Mouse (Mus musculus) bone marrow, adult 2 months (tissue): ENCODE measurements around the gene Lima1. TPM values are rescaled to one million over a fixed set of nuclear protein-coding genes. Genes with fewer than 3 reads are reported as not detected.
"Not testable (repeated sequence)": the region's sequence is repeated elsewhere in the genome, so short reads cannot be mapped to it uniquely, and the experiment has no call there.

Experiments
- H3K27ac ChIP-seq: fragments of 200-500 bp; 2 replicates; pipeline ENCODE4 v1.5.1; 2012; ENCODE audit warnings: low read depth, mild to moderate bottlenecking, control low read depth, inconsistent platforms, low read length; ENCODE audit not compliant: control insufficient read depth, poor library complexity, insufficient read depth
- H3K4me1 ChIP-seq: fragments of 200-500 bp; 2 replicates; pipeline ENCODE4 v1.6.1; 2011; ENCODE audit warnings: low read length; ENCODE audit not compliant: control insufficient read depth, insufficient read depth
- H3K4me3 ChIP-seq: fragments of 200-500 bp; replicated peaks from 2 replicates; pipeline ENCODE3; 2011; ENCODE audit warnings: mild to moderate bottlenecking, low read depth, low read length, control low read depth; ENCODE audit not compliant: control insufficient read depth
- CTCF ChIP-seq: fragments of 200-500 bp; IDR thresholded peaks from 2 replicates; pipeline ENCODE4 v1.5.1; 2011; ENCODE audit warnings: low read length, control low read depth; ENCODE audit not compliant: control insufficient read depth, insufficient read depth
- POLR2A ChIP-seq: fragments of 200-500 bp; IDR thresholded peaks from 2 replicates; pipeline ENCODE4 v1.6.1; 2011; ENCODE audit warnings: low read depth, mild to moderate bottlenecking, control low read depth, low read length, borderline replicate concordance; ENCODE audit not compliant: control insufficient read depth
- whole genome bisulfite sequencing: fragments of 180-500 bp; shearing (Covaris S2); methylation state at CpG from one replicate; pipeline ENCODE4 v1.1.7; 2018; 5-methylcytosine and 5-hydroxymethylcytosine counted together
- polyA plus RNA-seq: library from polyadenylated mRNA; stranded (reverse); fragments of >200 nt; gene quantifications from 2 replicates; pipeline ENCODE4 v1.2.4, GENCODE M21; 2011; ENCODE audit warnings: low replicate concordance; ENCODE audit not compliant: missing spikeins, insufficient read depth, insufficient read length

Lima1 gene
- polyA plus RNA-seq, 1 experiment: 6.5 TPM

DNA sequence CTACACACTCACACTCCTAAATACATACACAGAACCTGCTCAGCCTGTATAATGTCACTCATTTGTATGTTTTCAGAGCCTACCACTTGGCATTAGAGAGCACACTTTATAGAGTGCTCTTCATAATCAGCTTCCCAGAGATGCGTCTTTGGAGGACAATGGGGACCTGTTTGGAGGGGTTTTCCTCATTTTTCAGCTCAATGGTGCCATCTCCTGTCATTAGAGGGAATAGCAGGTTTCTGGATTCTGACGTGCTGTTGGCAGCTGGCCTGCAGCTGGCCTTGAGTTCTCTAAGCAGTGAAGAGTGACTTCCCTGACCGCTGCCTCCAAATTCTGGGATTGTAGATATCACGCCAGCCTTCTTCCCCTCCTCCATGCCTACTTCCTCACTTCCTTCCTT, 29.1 kb upstream of the Lima1 start:
- WGBS: 9% methylated on average over 4 of the region's 4 CpGs
- no peak overlapping the region for H3K27ac ChIP-seq

DNA sequence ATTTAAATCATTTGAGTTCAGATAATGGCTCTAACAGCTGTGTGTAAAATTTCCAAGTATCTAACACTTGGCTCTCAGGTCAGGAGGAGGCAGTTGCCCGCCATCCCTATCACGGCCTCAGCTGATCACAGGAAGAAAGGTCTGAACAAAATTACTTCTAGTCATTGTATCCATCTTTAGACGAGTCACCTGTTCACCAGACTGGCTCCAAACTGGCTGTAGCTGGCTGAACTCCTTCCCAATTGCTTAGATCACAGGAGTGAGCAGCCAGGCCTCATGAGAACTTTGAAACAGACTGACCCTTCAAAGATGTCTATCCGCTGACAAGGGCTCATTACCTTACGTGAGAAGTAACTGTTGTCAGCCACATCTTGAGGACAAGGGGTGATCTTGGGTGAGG, 28.0 kb upstream of the Lima1 start:
- WGBS: 84% methylated on average over 5 of the region's 5 CpGs
- Histone ChIP-seq H3K27ac (no peak overlapping the region), H3K4me1 (peaks cover 3% of the 10 kb centered on the region; the same call in 1 of the 2 replicates), H3K4me3 (no peak overlapping the region)
- TF ChIP-seq POLR2A: no peak
- TF ChIP-seq CTCF: no peak

More for the DNA sequence above, 29.1 kb upstream of the Lima1 start:
- H3K4me1 ChIP-seq: peaks cover 3% of the 10 kb centered on the region; the same call in 1 of the 2 replicates
- TF ChIP-seq CTCF (peak; percentile 27; the same call in 1 of the 2 replicates), POLR2A (no peak)
- H3K4me3 ChIP-seq: no peak overlapping the region

GRCm38 (mm10) chr15:99902786-99903185, 27.5 kb upstream of the Lima1 start:
- 78% methylated on average over 5 of the region's 5 CpGs for WGBS
- peaks cover 3% of the 10 kb centered on the region; the same call in 1 of the 2 replicates for H3K4me1 ChIP-seq
- no peak for TF ChIP-seq POLR2A
- no peak for TF ChIP-seq CTCF
- H3K27ac ChIP-seq: no peak overlapping the region
- H3K4me3 ChIP-seq: no peak overlapping the region

DNA sequence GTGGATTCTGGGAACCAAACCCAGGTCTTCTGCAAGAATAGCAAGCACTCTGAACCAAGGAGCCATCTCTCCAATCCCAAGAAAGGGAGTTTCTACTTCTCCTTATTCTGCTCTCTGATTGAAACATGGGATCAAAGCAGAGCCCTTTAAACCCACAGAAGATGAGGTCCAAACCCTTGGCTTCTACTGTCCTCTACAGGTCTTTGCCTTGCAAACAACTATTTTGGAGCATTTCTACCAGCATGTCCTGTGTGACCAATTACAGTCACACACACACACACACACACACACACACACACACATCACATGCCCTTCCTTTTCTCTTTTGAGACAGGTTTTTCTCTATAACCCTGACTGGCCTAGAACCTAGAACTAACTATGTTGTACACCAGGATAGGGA, 21.4 kb upstream of the Lima1 start:
- Histone ChIP-seq H3K27ac (no peak overlapping the region), H3K4me1 (no peaks in the 10 kb centered on the region), H3K4me3 (no peak overlapping the region)
- TF ChIP-seq CTCF (no peak), POLR2A (no peak)

GRCm38 (mm10) chr15:99891355-99891754, 16.1 kb upstream of the Lima1 start:
- TF ChIP-seq POLR2A (no peak), CTCF (no peak)
- Histone ChIP-seq H3K4me1 (no peaks in the 10 kb centered on the region; the same call in 1 of the 2 replicates), H3K27ac (peak overlapping the region; percentile 36; the same call in 1 of the 2 replicates), H3K4me3 (no peak overlapping the region)
- WGBS: 61% methylated on average over 3 of the region's 3 CpGs

GRCm38 (mm10) chr15:99890412-99891236, 15.4 kb upstream of the Lima1 start:
- Histone ChIP-seq H3K4me3 (no peak overlapping the region), H3K4me1 (no peaks in the 10 kb centered on the region; the same call in 1 of the 2 replicates), H3K27ac (peak overlapping the region; percentile 36; the same call in 1 of the 2 replicates)
- TF ChIP-seq POLR2A: no peak
- TF ChIP-seq CTCF: no peak
- 22% methylated on average over 19 of the region's 19 CpGs for WGBS

DNA sequence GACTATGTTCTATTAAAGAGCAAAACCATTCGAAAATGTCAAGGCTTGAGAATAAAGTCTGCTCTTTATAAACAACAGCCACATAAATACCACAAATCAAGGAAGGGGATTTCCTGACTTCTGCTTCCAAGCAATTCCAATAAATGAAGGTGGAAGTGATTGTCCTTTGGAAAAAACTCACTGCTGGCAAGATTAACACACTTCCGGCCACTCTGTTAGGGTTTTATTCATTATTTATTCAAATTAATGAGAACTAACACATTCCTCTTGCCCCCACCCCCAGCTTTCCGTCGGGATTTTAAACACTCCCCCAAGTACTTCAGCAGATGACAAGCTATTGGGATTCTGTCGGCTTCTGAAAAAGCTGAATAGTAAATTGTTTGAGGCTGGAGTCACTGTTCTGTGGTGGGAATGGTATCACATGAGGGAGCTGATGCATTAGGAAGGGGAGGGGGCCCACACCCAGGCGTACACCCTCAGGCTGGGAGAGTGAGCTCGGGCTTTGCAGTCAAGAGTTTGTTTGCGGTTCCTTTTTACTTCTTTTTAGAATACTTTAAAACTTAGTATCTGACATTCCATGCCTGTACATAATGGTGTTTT, 14.1 kb upstream of the Lima1 start:
- WGBS: 56% methylated on average over 8 of the region's 8 CpGs
- no peaks in the 10 kb centered on the region; the same call in 1 of the 2 replicates for H3K4me1 ChIP-seq
- H3K27ac ChIP-seq: no peak overlapping the region
- no peak overlapping the region for H3K4me3 ChIP-seq
- TF ChIP-seq POLR2A (no peak), CTCF (no peak)

DNA sequence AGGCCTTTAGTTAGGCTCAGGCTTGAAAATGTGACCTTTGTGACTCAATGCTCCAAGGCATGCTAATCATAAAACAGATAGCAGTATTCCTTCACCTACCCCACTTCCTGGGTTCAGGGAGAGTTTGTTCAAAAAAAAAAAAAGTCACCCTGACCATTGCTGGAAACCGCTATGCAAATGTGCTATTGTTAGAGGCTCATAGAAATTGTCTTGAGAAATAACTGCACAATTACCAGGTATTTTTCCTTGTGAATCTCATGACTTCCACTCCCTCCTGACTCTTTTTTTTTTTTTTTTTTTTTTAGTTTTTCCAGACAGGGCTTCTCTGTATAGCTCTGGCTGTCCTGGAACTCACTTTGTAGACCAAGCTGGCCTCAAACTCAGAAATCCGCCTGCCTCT, 11.9 kb upstream of the Lima1 start:
- WGBS: 83% methylated on average over 2 of the region's 2 CpGs

GRCm38 (mm10) chr15:99884038-99884437, 8.8 kb upstream of the Lima1 start:
- H3K4me1 ChIP-seq: no peaks in the 10 kb centered on the region
- no peak overlapping the region for H3K27ac ChIP-seq
- TF ChIP-seq CTCF (no peak), POLR2A (no peak)
- WGBS: 83% methylated on average over 12 of the region's 12 CpGs
- no peak overlapping the region for H3K4me3 ChIP-seq

More for the DNA sequence above, 11.9 kb upstream of the Lima1 start:
- not testable (repeated sequence) for H3K4me1 ChIP-seq, H3K27ac ChIP-seq, H3K4me3 ChIP-seq
